Mouse (Mus musculus): ENCODE data around the gene Mad1l1.

- no peak for TF ChIP-seq CTCF (conservative IDR thresholded peaks at IDR 0.05; ENCODE audit: insufficient read depth, insufficient read length, low read depth, low read length)
- TF ChIP-seq POLR2A (IDR thresholded peaks at IDR 0.05; ENCODE audit: low read depth, low read length), result no peak
These were observed 38.8 kb upstream of the Mad1l1 start for GRCm38 (mm10) chr5:140359930-140360674.

All from kidney, adult 2 months (tissue).